In the genomic region with DNA sequence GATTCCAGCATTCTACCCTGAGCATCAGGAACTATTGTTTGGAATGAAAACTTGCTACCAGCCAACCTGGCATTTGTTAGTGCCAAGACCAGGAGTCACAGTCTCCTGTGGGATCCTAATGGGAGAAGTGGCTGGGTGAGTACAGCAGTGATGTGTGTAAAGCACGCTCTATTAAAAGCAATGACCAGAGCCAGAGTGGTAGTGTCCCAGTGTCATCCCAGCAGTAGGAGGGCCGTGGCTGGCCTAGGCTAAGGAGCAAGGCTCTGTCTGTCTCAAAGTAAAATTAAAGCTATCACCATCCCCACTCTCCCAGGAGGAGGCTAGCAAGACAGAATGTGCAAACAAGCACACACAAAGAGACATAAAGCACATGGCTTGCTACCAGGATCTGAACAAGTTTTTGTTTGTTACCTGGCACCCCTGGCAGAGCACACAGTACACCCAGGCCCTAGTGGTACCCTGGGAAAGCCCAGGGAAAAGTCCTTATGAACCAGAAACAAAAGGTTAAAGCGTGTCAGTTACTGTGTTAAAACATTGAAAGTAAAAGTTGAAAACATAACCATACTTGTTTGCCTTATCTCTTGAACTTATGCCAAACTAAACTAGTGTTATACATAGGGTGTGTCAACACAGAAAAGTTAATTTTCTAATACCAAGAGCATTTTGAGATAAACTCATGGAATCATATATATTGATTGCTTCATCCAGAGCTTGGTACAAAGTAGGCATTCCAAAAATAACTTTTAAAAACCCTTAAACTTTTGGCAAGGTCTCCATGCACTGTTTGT, we compare ENCODE assay signal across 11 mouse cellular contexts.
DNase-seq lines count a peak whose midpoint lies in the region; ATAC-seq and TF ChIP-seq lines count a peak whose summit lies in the region.
"Had no signal": no experiment of that assay in that cellular context is flagged by ENCODE, and none has a peak within 500 bp of the region (broad histone marks: within the 10 kb centered on the region; RNA-seq: fewer than 3 reads in every experiment).

No protein-coding gene starts in this region.

- no peak overlapping the region for H3K4me2 ChIP-seq in kidney, embryonic 15.5 days
- H3K4me2 ChIP-seq in heart, embryonic 13.5 days, result no peak overlapping the region
- H3K4me2 ChIP-seq in lung, postnatal 0 days (replicated peaks; ENCODE audit: low read depth, low read length), result no peak overlapping the region
- H3K4me2 ChIP-seq in forebrain, embryonic 13.5 days, result no peak overlapping the region
- H3K4me2 ChIP-seq: midbrain, embryonic 13.5 days had no signal

- peak overlapping the region; percentile 90 for H3K27ac ChIP-seq in kidney, embryonic 15.5 days
- H3K27ac ChIP-seq in heart, embryonic 13.5 days (replicated peaks), result peak overlapping the region; percentile 82
- H3K27ac ChIP-seq in lung, postnatal 0 days (ENCODE audit: low read length), result peak overlapping the region; percentile 72
- H3K27ac ChIP-seq in forebrain, embryonic 13.5 days, result no peak overlapping the region
- H3K27ac ChIP-seq: forebrain, embryonic 10.5 days; midbrain, embryonic 13.5 days had no signal

- no peaks in the 10 kb centered on the region for H3K27me3 ChIP-seq in kidney, embryonic 15.5 days
- no peaks in the 10 kb centered on the region for H3K27me3 ChIP-seq in heart, embryonic 13.5 days (replicated peaks)
- H3K27me3 ChIP-seq in lung, postnatal 0 days (replicated peaks; ENCODE audit: insufficient read depth, low read length), result no peaks in the 10 kb centered on the region
- no peaks in the 10 kb centered on the region for H3K27me3 ChIP-seq in forebrain, embryonic 13.5 days
- H3K27me3 ChIP-seq: midbrain, embryonic 13.5 days had no signal

- H3K36me3 ChIP-seq in kidney, embryonic 15.5 days, result no peaks in the 10 kb centered on the region; the same call in 1 of the 2 replicates
- no peaks in the 10 kb centered on the region for H3K36me3 ChIP-seq in heart, embryonic 13.5 days
- no peaks in the 10 kb centered on the region for H3K36me3 ChIP-seq in lung, postnatal 0 days (ENCODE audit: insufficient read depth, low read length)
- peaks cover under 1% of the 10 kb centered on the region; the same call in 1 of the 2 replicates for H3K36me3 ChIP-seq in forebrain, embryonic 13.5 days (ENCODE audit: poor library complexity, severe bottlenecking)

- 0 out of 2 replicates have a peak, but pooled peaks have one; percentile 15 for TF ChIP-seq EP300 in lung, postnatal 0 days (IDR thresholded peaks at IDR 0.05)

- ATAC-seq in kidney, embryonic 15.5 days (replicated peaks; ENCODE audit: low FRiP score), result peak; percentile 34; the same call in 1 of the 2 replicates
- no peak for ATAC-seq in heart, embryonic 13.5 days (ENCODE audit: extremely low read depth, insufficient number of reproducible peaks, low FRiP score, low TSS enrichment)
- 0 out of 2 replicates have a peak, but pooled peaks have one; percentile 9 for ATAC-seq in lung, postnatal 0 days
- no peak for ATAC-seq in forebrain, embryonic 13.5 days
- ATAC-seq: midbrain, embryonic 13.5 days had no signal

- intact Hi-C loops in heart, postnatal 36 days (cut with DNase I), result loop anchor here (2.0 kb wide), 1 partner anchor 118 kb away; no protein-coding TSS in a partner anchor

- no peak overlapping the region for H3K4me3 ChIP-seq in kidney, embryonic 15.5 days (replicated peaks)
- H3K4me3 ChIP-seq in heart, embryonic 13.5 days, result no peak overlapping the region
- H3K4me3 ChIP-seq in lung, postnatal 0 days (ENCODE audit: low read depth, low read length), result no peak overlapping the region
- no peak overlapping the region for H3K4me3 ChIP-seq in forebrain, embryonic 13.5 days
- H3K4me3 ChIP-seq: forebrain, embryonic 10.5 days; midbrain, embryonic 13.5 days had no signal

- TF ChIP-seq CTCF in lung, postnatal 0 days (IDR thresholded peaks at IDR 0.05), result no peak

- H3K9ac ChIP-seq in kidney, embryonic 15.5 days, result no peak overlapping the region
- H3K9ac ChIP-seq in heart, embryonic 13.5 days, result peak overlapping the region; percentile 65
- no peak overlapping the region for H3K9ac ChIP-seq in lung, postnatal 0 days (replicated peaks; ENCODE audit: low read depth)
- H3K9ac ChIP-seq in forebrain, embryonic 13.5 days, result no peak overlapping the region
- H3K9ac ChIP-seq: midbrain, embryonic 13.5 days had no signal

- no peak for DNase-seq in kidney, postnatal 14 days
- DNase-seq in heart, postnatal 36 days, result peak; percentile 19 to 32
- DNase-seq in lung, postnatal 0 days (ENCODE audit: low spot score), result peak; percentile 37
- DNase-seq in layer of hippocampus, postnatal 36 days, result no peak
- DNase-seq: kidney, postnatal 10 days had no signal

- no peaks in the 10 kb centered on the region for H3K9me3 ChIP-seq in kidney, embryonic 15.5 days (replicated peaks)
- H3K9me3 ChIP-seq in heart, embryonic 13.5 days, result no peaks in the 10 kb centered on the region
- H3K9me3 ChIP-seq in lung, postnatal 0 days (ENCODE audit: low read length), result no peaks in the 10 kb centered on the region
- H3K9me3 ChIP-seq in forebrain, embryonic 13.5 days (replicated peaks), result no peaks in the 10 kb centered on the region
- H3K9me3 ChIP-seq: forebrain, embryonic 10.5 days; G1E; midbrain, embryonic 13.5 days had no signal

- 44% methylated on average over 3 of the region's 3 CpGs for WGBS in kidney, embryonic 15.5 days
- 63% methylated on average over 3 of the region's 3 CpGs for WGBS in heart, embryonic 13.5 days
- 60% methylated on average over 3 of the region's 3 CpGs for WGBS in lung, postnatal 0 days
- 91% methylated on average over 3 of the region's 3 CpGs for WGBS in forebrain, embryonic 13.5 days

- peaks cover 57% of the 10 kb centered on the region for H3K4me1 ChIP-seq in kidney, embryonic 15.5 days
- H3K4me1 ChIP-seq in heart, embryonic 13.5 days, result peaks cover 54% of the 10 kb centered on the region
- H3K4me1 ChIP-seq in lung, postnatal 0 days (ENCODE audit: insufficient read depth, low read depth, low read length), result peaks cover 19% of the 10 kb centered on the region
- no peaks in the 10 kb centered on the region for H3K4me1 ChIP-seq in forebrain, embryonic 13.5 days
- H3K4me1 ChIP-seq: forebrain, embryonic 10.5 days had no signal

Comparison
In these comparisons a context has a peak if more than half of its experiments do, and no peak if none do; other contexts are left out.
1. ATAC-seq: peak in kidney, embryonic 15.5 days (single experiment) and lung, postnatal 0 days (single experiment); none in heart, embryonic 13.5 days (single experiment) and forebrain, embryonic 13.5 days (single experiment).
2. DNase-seq: peak in heart, postnatal 36 days (2 of 2) and lung, postnatal 0 days (single experiment); none in kidney, postnatal 14 days (single experiment) and layer of hippocampus, postnatal 36 days (0 of 2).